Mouse (Mus musculus): Measurements from ENCODE around the gene Ccdc186. TPM values are rescaled to one million over a fixed set of nuclear protein-coding genes. Genes with fewer than 3 reads are reported as not detected.
"Not testable (repeated sequence)": the region's sequence is repeated elsewhere in the genome, so short reads cannot be mapped to it uniquely, and the experiment has no call there.

Gene Ccdc186
- polyA plus RNA-seq, 1 experiment from 2014 or later, result 5.7 TPM

- H3K9ac ChIP-seq, result no peak overlapping the region
- no peak overlapping the region for H3K4me3 ChIP-seq (replicated peaks)
- no peaks in the 10 kb centered on the region for H3K9me3 ChIP-seq (replicated peaks)
- H3K27ac ChIP-seq, result no peak overlapping the region
- no peak overlapping the region for H3K4me2 ChIP-seq
- ATAC-seq (ENCODE audit: low read depth) (no peak), DNase-seq (no peak)
- WGBS (ENCODE audit: insufficient replicate concordance), result 55% methylated on average over 10 of the region's 10 CpGs
- H3K27me3 ChIP-seq, result peaks cover 47% of the 10 kb centered on the region
- no peaks in the 10 kb centered on the region for H3K36me3 ChIP-seq
- peaks cover 9% of the 10 kb centered on the region; the same call in 1 of the 2 replicates for H3K4me1 ChIP-seq (replicated peaks)
These were observed 48.5 kb downstream of the Ccdc186 start for GRCm38 (mm10) chr19:56773393-56773971.

- Histone ChIP-seq H3K4me2 (no peak overlapping the region), H3K9me3 (replicated peaks) (no peaks in the 10 kb centered on the region), H3K4me3 (replicated peaks) (no peak overlapping the region), H3K9ac (no peak overlapping the region), H3K27ac (no peak overlapping the region), H3K27me3 (peaks cover 40% of the 10 kb centered on the region), H3K4me1 (replicated peaks) (peaks cover 9% of the 10 kb centered on the region; the same call in 1 of the 2 replicates), H3K36me3 (no peaks in the 10 kb centered on the region)
- no peak for ATAC-seq (ENCODE audit: low read depth)
- whole genome bisulfite sequencing (ENCODE audit: insufficient replicate concordance), result 62% methylated on average over 7 of the region's 7 CpGs
- no peak for DNase-seq
These were observed 49.8 kb downstream of the Ccdc186 start for GRCm38 (mm10) chr19:56772158-56772557.

- no peak overlapping the region for H3K4me3 ChIP-seq (replicated peaks)
- no peaks in the 10 kb centered on the region for H3K36me3 ChIP-seq
- peaks cover 13% of the 10 kb centered on the region; the same call in 1 of the 2 replicates for H3K27me3 ChIP-seq
- H3K4me2 ChIP-seq, result no peak overlapping the region
- no peak overlapping the region for H3K27ac ChIP-seq
- DNase-seq (no peak), ATAC-seq (ENCODE audit: low read depth) (no peak)
- 67% methylated on average over 9 of the region's 9 CpGs for WGBS (ENCODE audit: insufficient replicate concordance)
- H3K9me3 ChIP-seq (replicated peaks), result no peaks in the 10 kb centered on the region
- H3K4me1 ChIP-seq (replicated peaks), result no peaks in the 10 kb centered on the region
- no peak overlapping the region for H3K9ac ChIP-seq
These were observed 53.0 kb downstream of the Ccdc186 start for GRCm38 (mm10) chr19:56769024-56769423.

GRCm38 (mm10) chr19:56762686-56763085 lies 59.3 kb downstream of the Ccdc186 start:
- H3K27ac ChIP-seq, result no peak overlapping the region
- ATAC-seq (ENCODE audit: low read depth) (no peak), DNase-seq (no peak)
- no peak overlapping the region for H3K9ac ChIP-seq
- no peaks in the 10 kb centered on the region for H3K36me3 ChIP-seq
- WGBS (ENCODE audit: insufficient replicate concordance), result 78% methylated on average over 4 of the region's 4 CpGs
- H3K4me1 ChIP-seq (replicated peaks), result no peaks in the 10 kb centered on the region
- H3K9me3 ChIP-seq (replicated peaks), result no peaks in the 10 kb centered on the region
- H3K4me3 ChIP-seq (replicated peaks), result no peak overlapping the region
- no peak overlapping the region for H3K4me2 ChIP-seq
- H3K27me3 ChIP-seq, result 0 out of 2 replicates have a peak, but pooled peaks cover 4% of the 10 kb centered on the region

- DNase-seq, result no peak
- Histone ChIP-seq H3K9ac (no peak overlapping the region), H3K9me3 (replicated peaks) (no peaks in the 10 kb centered on the region), H3K27ac (no peak overlapping the region), H3K4me3 (replicated peaks) (no peak overlapping the region), H3K36me3 (no peaks in the 10 kb centered on the region), H3K27me3 (0 out of 2 replicates have a peak, but pooled peaks cover 4% of the 10 kb centered on the region), H3K4me2 (no peak overlapping the region), H3K4me1 (replicated peaks) (no peaks in the 10 kb centered on the region)
- ATAC-seq (ENCODE audit: low read depth), result no peak
- 52% methylated on average over 2 of the region's 2 CpGs for WGBS (ENCODE audit: insufficient replicate concordance)
These were observed 60.3 kb downstream of the Ccdc186 start for GRCm38 (mm10) chr19:56761727-56762126.

GRCm38 (mm10) chr19:56761096-56761495 lies 60.9 kb downstream of the Ccdc186 start:
- no peaks in the 10 kb centered on the region for H3K9me3 ChIP-seq (replicated peaks)
- H3K27ac ChIP-seq, result no peak overlapping the region
- H3K4me3 ChIP-seq (replicated peaks), result no peak overlapping the region
- H3K27me3 ChIP-seq, result 0 out of 2 replicates have a peak, but pooled peaks cover 4% of the 10 kb centered on the region
- DNase-seq (no peak), ATAC-seq (ENCODE audit: low read depth) (no peak)
- no peak overlapping the region for H3K4me2 ChIP-seq
- H3K4me1 ChIP-seq (replicated peaks), result no peaks in the 10 kb centered on the region
- no peaks in the 10 kb centered on the region for H3K36me3 ChIP-seq
- no peak overlapping the region for H3K9ac ChIP-seq
- WGBS (ENCODE audit: insufficient replicate concordance), result 69% methylated on average over 5 of the region's 5 CpGs

GRCm38 (mm10) chr19:56760306-56760940 lies 61.6 kb downstream of the Ccdc186 start:
- Histone ChIP-seq H3K27ac (no peak overlapping the region), H3K4me3 (replicated peaks) (no peak overlapping the region), H3K9ac (no peak overlapping the region), H3K9me3 (replicated peaks) (no peaks in the 10 kb centered on the region), H3K4me2 (no peak overlapping the region), H3K4me1 (replicated peaks) (no peaks in the 10 kb centered on the region), H3K36me3 (no peaks in the 10 kb centered on the region), H3K27me3 (0 out of 2 replicates have a peak, but pooled peaks cover 4% of the 10 kb centered on the region)
- ATAC-seq (ENCODE audit: low read depth) (no peak), DNase-seq (no peak)
- WGBS (ENCODE audit: insufficient replicate concordance), result 52% methylated on average over 8 of the region's 8 CpGs

GRCm38 (mm10) chr19:56759740-56760139 lies 62.2 kb downstream of the Ccdc186 start:
- WGBS (ENCODE audit: insufficient replicate concordance), result 67% methylated on average over 4 of the region's 4 CpGs
- no peak overlapping the region for H3K4me2 ChIP-seq
- no peaks in the 10 kb centered on the region for H3K9me3 ChIP-seq (replicated peaks)
- H3K4me3 ChIP-seq (replicated peaks), result no peak overlapping the region
- H3K27ac ChIP-seq, result no peak overlapping the region
- H3K27me3 ChIP-seq, result 0 out of 2 replicates have a peak, but pooled peaks cover 1% of the 10 kb centered on the region
- DNase-seq (no peak), ATAC-seq (ENCODE audit: low read depth) (no peak)
- H3K9ac ChIP-seq, result no peak overlapping the region
- H3K4me1 ChIP-seq (replicated peaks), result no peaks in the 10 kb centered on the region
- no peaks in the 10 kb centered on the region for H3K36me3 ChIP-seq

GRCm38 (mm10) chr19:56758311-56758710 lies 63.7 kb downstream of the Ccdc186 start:
- Histone ChIP-seq H3K36me3 (no peaks in the 10 kb centered on the region), H3K9me3 (replicated peaks) (no peaks in the 10 kb centered on the region), H3K4me2 (no peak overlapping the region), H3K4me1 (replicated peaks) (no peaks in the 10 kb centered on the region), H3K27ac (no peak overlapping the region), H3K4me3 (replicated peaks) (no peak overlapping the region), H3K27me3 (no peaks in the 10 kb centered on the region), H3K9ac (no peak overlapping the region)
- no peak for DNase-seq
- ATAC-seq (ENCODE audit: low read depth), result no peak
- WGBS (ENCODE audit: insufficient replicate concordance), result 75% methylated on average over 2 of the region's 2 CpGs

GRCm38 (mm10) chr19:56756412-56756811 lies 65.6 kb downstream of the Ccdc186 start:
- no peak for ATAC-seq (ENCODE audit: low read depth)
- no peak overlapping the region for H3K4me3 ChIP-seq (replicated peaks)
- no peak overlapping the region for H3K4me2 ChIP-seq
- H3K9ac ChIP-seq, result no peak overlapping the region
- H3K27me3 ChIP-seq, result no peaks in the 10 kb centered on the region
- 62% methylated on average over 10 of the region's 10 CpGs for WGBS (ENCODE audit: insufficient replicate concordance)
- no peak for DNase-seq
- no peaks in the 10 kb centered on the region for H3K9me3 ChIP-seq (replicated peaks)
- no peaks in the 10 kb centered on the region for H3K36me3 ChIP-seq
- H3K27ac ChIP-seq, result no peak overlapping the region
- no peaks in the 10 kb centered on the region for H3K4me1 ChIP-seq (replicated peaks)

- DNase-seq; H3K27me3 ChIP-seq; H3K36me3 ChIP-seq; H3K27ac ChIP-seq; H3K4me3 ChIP-seq (replicated peaks); ATAC-seq (ENCODE audit: low read depth); H3K4me2 ChIP-seq; H3K9ac ChIP-seq; H3K4me1 ChIP-seq (replicated peaks); H3K9me3 ChIP-seq (replicated peaks): not testable (repeated sequence)
- WGBS (ENCODE audit: insufficient replicate concordance), result 76% methylated on average over 2 of the region's 2 CpGs
These were observed 67.5 kb downstream of the Ccdc186 start for GRCm38 (mm10) chr19:56754456-56754855.

GRCm38 (mm10) chr19:56750709-56751108 lies 71.3 kb downstream of the Ccdc186 start:
- H3K27ac ChIP-seq, result no peak overlapping the region
- H3K4me3 ChIP-seq (replicated peaks), result no peak overlapping the region
- ATAC-seq (ENCODE audit: low read depth) (no peak), DNase-seq (no peak)
- no peaks in the 10 kb centered on the region; the same call in 1 of the 2 replicates for H3K4me1 ChIP-seq (replicated peaks)
- no peaks in the 10 kb centered on the region for H3K9me3 ChIP-seq (replicated peaks)
- no peak overlapping the region for H3K9ac ChIP-seq
- H3K27me3 ChIP-seq, result no peaks in the 10 kb centered on the region
- no peak overlapping the region for H3K4me2 ChIP-seq
- no peaks in the 10 kb centered on the region for H3K36me3 ChIP-seq
- 58% methylated on average over 4 of the region's 4 CpGs for WGBS (ENCODE audit: insufficient replicate concordance)

Measured in liver, embryonic 13.5 days (tissue).